Mouse (Mus musculus) layer of hippocampus, adult 18-20 months (tissue): ENCODE measurements around the gene Gpr174. TPM values are rescaled to one million over a fixed set of nuclear protein-coding genes. Genes with fewer than 3 reads are reported as not detected.
"Not testable (repeated sequence)": the region's sequence is repeated elsewhere in the genome, so short reads cannot be mapped to it uniquely, and the experiment has no call there.

Experiments used
- DNase-seq, 2 experiments: peaks; one replicate each; pipeline ENCODE4 v3.0.0; 2022; ENCODE audit warnings: low spot score in 2 of 2
- long read RNA-seq: library from polyadenylated mRNA; stranded (forward); transcript quantifications from one replicate; pipeline ENCODE4 v2.0.0, GENCODE M21; 2021
- total RNA-seq, 2 experiments: library from RNA; stranded (reverse); gene quantifications; 2 replicates each; pipeline ENCODE4 v1.2.3; 2021

Gpr174 gene
- total RNA-seq = not detected
- long read RNA-seq = 0 reads

GRCm38 (mm10) chrX:107255486-107256227, at the start of gene Gpr174:
Gene Gpr174 (plus strand): TSS chrX:107255878.
- DNase-seq = no peak

- DNase-seq = no peak
Measured at GRCm38 (mm10) chrX:107217577-107218090, 38.0 kb upstream of the Gpr174 start.

- no peak for DNase-seq
Measured at GRCm38 (mm10) chrX:107224846-107225245, 30.8 kb upstream of the Gpr174 start.

DNA sequence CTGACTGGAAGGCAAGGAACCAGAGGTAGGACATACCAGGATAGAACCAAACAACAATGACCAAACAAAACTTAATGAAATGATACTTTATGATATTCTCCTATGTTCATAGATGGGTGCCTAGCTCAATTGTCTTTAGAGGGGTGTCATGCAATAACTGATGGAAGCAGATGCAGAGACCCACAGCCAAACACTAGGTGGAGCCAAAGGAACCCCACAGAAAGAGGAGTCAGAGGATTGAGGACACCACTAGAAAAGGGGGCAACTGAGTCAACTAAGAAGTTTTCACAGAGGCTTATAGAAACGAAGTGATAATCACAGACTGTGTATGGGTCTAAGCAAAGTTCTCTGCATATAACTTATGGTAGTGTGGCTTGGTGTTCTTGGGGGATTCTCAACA, 24.5 kb upstream of the Gpr174 start:
- DNase-seq = no peak

- no peak for DNase-seq
Measured at GRCm38 (mm10) chrX:107234655-107235054, 21.0 kb upstream of the Gpr174 start.

DNA sequence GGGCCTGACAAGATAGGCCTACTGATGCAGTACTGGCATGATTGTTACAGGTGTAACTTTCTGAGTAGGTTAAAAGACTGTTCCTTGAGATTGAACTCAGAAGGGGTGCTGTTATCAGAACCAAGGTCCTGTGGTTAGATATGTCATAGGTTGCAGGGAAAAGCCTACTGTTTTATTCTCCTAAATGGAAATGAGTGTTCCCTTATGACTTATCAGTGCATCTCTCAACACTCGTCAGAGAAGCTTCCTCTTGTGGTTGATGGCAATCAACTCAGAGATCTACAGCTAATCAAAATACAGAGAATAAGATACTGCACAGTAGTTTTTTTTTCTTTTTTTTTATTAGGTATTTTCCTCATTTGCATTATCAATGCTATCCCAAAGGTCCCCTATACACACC, 19.2 kb upstream of the Gpr174 start:
- DNase-seq = no peak

DNA sequence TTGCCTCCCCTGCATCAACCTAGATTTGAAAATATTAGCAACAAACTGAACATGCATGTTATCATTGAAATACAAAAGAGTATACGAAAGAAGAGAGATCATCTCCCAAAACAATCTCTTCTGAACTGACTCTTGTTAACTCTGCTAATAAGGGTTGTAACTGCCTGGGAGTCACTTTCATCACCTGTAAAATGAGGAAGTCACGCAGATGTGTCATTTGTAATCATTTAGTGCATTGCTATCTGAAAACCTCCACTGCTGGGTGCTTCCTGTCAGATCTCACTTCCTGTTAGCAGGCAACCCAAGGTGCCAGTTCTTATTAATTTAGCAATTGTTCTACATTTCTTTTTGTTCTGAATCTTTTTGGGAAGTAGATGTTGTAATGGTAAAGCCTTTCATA, 5.3 kb upstream of the Gpr174 start:
- DNase-seq = no peak

DNA sequence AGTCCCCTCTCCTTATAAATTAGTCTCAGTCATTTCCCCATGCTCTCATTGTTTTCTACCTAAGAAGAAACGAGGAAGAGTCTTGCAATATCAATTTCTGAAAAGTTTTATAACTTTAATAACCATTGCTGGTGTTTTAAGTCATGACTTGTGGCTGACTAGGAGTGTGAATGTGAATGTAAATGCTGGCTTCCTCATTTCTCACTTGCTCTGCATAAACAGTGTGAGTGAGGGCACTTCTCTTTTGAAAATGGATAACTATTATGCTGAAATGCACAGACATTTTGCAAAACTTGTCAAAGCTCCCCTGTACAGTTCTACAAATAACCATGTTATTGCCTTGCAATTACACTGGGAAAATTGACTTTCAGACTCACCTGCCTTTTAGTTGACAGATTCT, 8.9 kb downstream of the Gpr174 start:
- DNase-seq = no peak

DNA sequence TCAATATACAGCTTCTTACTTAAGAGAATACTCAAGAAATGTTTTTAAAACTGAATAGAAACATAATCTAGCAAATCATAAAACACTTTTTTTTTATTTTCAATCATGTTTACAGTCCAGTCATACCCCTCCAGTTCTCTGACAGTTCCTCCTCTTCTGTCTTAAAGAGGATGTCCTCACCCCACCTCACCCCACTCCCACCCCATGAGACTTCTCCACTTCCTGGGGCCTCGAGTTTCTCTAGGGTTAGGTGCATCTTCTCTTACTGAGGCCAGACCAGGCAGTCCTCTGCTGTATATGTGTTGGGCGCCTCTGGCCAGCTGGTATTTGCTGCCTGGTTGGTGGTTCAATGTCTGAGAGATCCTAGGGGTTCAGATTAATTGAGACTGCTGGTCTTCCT, 21.9 kb downstream of the Gpr174 start:
- DNase-seq = no peak

GRCm38 (mm10) chrX:107284211-107284610, 28.5 kb downstream of the Gpr174 start:
- DNase-seq = no peak

- DNase-seq = not testable (repeated sequence)
Measured at GRCm38 (mm10) chrX:107297861-107298260, 42.2 kb downstream of the Gpr174 start.

GRCm38 (mm10) chrX:107298761-107299160, 43.1 kb downstream of the Gpr174 start:
- no peak for DNase-seq

DNA sequence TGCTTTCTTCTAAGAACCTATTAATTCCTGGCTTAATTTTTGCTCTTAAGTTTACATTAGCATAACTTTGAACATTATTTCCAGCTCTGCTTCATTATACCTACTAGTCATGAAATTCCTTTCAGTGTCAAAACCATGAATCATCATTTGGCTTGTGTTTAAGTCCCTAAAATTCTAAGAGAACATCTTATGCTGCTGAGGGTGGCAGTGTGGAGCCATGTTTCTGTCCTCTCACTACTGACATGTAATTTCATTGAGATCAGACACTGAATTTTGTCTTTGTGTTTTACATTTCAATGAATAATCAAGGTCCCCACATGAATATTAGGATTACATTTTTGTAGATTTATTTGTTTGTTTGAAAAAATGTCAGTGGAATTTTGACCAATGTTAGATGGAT, 50.8 kb downstream of the Gpr174 start:
- DNase-seq = no peak

DNA sequence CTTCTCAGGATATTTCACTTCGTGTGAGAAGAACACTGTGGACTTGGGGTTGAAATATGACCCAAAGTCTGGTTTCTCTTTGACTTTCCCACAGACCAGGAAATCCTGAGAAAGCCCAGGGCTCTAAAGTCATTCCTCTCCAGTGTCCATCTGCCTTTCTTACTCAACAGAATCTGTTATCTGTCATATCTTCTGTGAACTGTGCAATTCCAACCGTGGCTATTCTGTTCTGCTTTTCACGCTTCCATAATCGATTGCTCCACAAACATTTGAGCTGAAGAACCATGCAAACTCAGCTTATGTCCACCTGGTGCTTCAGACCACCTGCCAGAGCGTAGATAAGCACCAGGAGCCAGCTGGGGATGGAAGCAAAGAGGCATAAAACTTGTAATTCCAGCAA, 56.9 kb downstream of the Gpr174 start:
- DNase-seq = no peak

DNA sequence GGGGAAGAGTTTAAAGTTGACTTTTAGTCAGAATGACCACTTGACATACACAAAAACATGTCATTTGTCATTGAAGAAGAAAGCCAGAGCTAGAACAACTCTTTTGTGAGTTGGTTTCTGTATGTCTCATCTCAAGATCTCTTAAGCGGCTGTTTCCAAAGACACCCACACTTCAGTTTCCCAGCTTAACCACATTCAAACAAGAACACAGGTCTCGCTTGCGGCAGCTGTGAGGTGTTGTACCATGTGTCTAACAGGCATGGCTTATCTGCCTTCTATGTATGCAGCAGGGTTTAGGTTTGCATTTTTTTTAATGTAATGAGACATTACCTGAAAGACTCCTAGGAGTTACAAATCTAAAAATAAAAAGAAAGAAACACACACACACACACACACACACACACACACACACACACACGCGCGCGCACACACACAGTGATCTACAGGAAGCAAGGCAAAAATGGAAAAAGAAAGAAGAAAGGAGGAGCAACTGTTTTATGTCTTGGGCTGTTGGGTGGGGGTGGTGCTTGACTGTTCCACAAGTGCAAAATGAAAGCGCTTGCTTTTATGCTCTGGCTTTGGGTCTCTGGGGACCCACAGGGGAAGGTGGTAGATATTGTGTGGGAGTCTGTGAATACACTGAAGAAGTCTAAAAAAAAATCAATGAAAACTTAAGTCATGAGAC, 70.2 kb downstream of the Gpr174 start:
- no peak for DNase-seq

DNA sequence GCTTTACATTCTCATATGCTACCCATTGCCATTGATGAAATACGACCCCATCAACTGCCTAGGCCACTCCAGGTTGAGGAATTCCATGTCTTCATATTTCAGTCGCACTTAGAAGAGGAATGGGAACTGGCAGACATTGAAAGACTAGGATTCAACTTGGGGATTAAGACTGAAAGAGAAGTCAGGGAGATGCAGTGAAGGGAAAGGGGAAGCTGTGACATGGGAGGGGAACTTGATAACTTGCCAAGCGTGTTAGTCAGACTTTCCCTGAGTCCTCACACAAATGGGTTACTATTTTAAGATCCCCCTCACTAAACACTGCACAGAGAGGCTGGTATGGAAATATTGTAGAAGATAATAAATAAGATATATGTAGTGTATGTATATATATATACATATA, 74.2 kb downstream of the Gpr174 start:
- no peak for DNase-seq

- DNase-seq = no peak
Measured at GRCm38 (mm10) chrX:107336609-107337008, 80.9 kb downstream of the Gpr174 start.

GRCm38 (mm10) chrX:107341980-107342379, 86.3 kb downstream of the Gpr174 start:
- DNase-seq = no peak
